Mouse (Mus musculus): ENCODE results near the gene Uhrf1.

DNA sequence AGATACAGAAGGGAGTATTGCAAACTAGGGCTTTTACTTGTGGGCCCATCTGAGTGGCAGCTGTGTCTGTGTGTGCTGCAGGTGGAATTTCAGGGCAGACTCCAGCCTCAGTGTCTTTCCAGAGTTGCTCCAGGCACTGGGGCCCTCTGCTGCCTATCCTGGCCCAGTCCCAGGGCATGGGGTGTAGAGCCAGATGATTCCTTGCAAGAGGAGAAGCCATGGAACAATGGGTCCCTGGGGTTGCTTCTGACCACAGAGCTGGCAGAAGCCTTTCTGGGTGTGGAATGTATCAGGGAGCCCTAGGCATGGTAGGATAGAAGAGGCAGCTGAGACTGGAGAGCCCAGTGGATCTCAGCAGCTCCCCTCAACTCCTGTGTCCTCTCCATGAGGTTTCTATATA is 28.1 kb downstream of the Uhrf1 start:
- TF ChIP-seq POLR2A (IDR thresholded peaks at IDR 0.05; ENCODE audit: insufficient read length, low read depth), result no peak
- TF ChIP-seq E2F4 (IDR thresholded peaks at IDR 0.05; ENCODE audit: insufficient read depth), result no peak
- TF ChIP-seq TCF12 (IDR thresholded peaks at IDR 0.05; ENCODE audit: insufficient read depth, poor library complexity, severe bottlenecking), result no peak
- no peak for TF ChIP-seq MYOG (IDR thresholded peaks at IDR 0.05; ENCODE audit: control insufficient read depth in 1 of 3, insufficient read depth in 1 of 3, insufficient read length in 2 of 3, low read depth in 2 of 3)
- no peak for TF ChIP-seq REST (IDR thresholded peaks at IDR 0.05; ENCODE audit: insufficient read depth, insufficient read length)
- TF ChIP-seq MAX (IDR thresholded peaks at IDR 0.05; ENCODE audit: low read depth), result no peak
- no peak for TF ChIP-seq CEBPB (IDR thresholded peaks at IDR 0.05; ENCODE audit: insufficient read depth, poor library complexity, severe bottlenecking)
- no peak for TF ChIP-seq POLR2AphosphoS2 (IDR thresholded peaks at IDR 0.05; ENCODE audit: insufficient read length, low read depth)
- TF ChIP-seq USF1 (IDR thresholded peaks at IDR 0.05; ENCODE audit: low read depth), result no peak
